Mouse (Mus musculus) myocyte (in vitro differentiated cells): ENCODE data around the gene Dab2. TPM values are rescaled to one million over a fixed set of nuclear protein-coding genes. Genes with fewer than 3 reads are reported as not detected.

Source experiments
- H3K27me3 ChIP-seq: one replicate; pipeline ENCODE4 v1.6.1; 2011; ENCODE audit not compliant: control insufficient read depth, insufficient read depth, insufficient read length
- H3K36me3 ChIP-seq: one replicate; pipeline ENCODE4 v1.6.1; 2011; ENCODE audit not compliant: control insufficient read depth, insufficient read depth
- H3K4me2 ChIP-seq: one replicate; pipeline ENCODE4 v1.6.1; 2011; ENCODE audit warnings: low read depth, control low read depth
- H3K4me3 ChIP-seq: one replicate; pipeline ENCODE4 v1.5.1; 2011; ENCODE audit warnings: mild to moderate bottlenecking, control low read depth, moderate library complexity
- H3K79me2 ChIP-seq: one replicate; pipeline ENCODE4 v1.6.1; 2011; ENCODE audit not compliant: control insufficient read depth, insufficient read depth
- H3ac ChIP-seq: one replicate; pipeline ENCODE4 v1.6.1; 2011; ENCODE audit not compliant: control insufficient read depth, insufficient read length
- CEBPB ChIP-seq: IDR thresholded peaks from 2 replicates; pipeline ENCODE4 v1.6.1; 2011; ENCODE audit warnings: mild to moderate bottlenecking, moderate library complexity; ENCODE audit not compliant: poor library complexity, insufficient read depth, severe bottlenecking
- E2F4 ChIP-seq: IDR thresholded peaks from one replicate; pipeline ENCODE4 v1.6.1; 2011; ENCODE audit warnings: mild to moderate bottlenecking, control low read depth, moderate library complexity; ENCODE audit not compliant: insufficient read depth
- MAX ChIP-seq: IDR thresholded peaks from one replicate; pipeline ENCODE4 v1.6.1; 2011; ENCODE audit warnings: low read depth, mild to moderate bottlenecking, control low read depth
- MYOD1 ChIP-seq, 3 experiments: IDR thresholded peaks; one replicate each; pipeline ENCODE4 v1.6.1; 2011; ENCODE audit warnings: control low read depth in 2 of 3, low read depth in 2 of 3, mild to moderate bottlenecking in 2 of 3, moderate library complexity in 1 of 3; ENCODE audit not compliant: insufficient read length in 2 of 3, control insufficient read depth in 1 of 3
- MYOG ChIP-seq, 3 experiments: IDR thresholded peaks; one replicate each; pipeline ENCODE4 v1.6.1; 2011; ENCODE audit warnings: control low read depth in 2 of 3, low read depth in 2 of 3, mild to moderate bottlenecking in 2 of 3; ENCODE audit not compliant: insufficient read length in 2 of 3, control insufficient read depth in 1 of 3, insufficient read depth in 1 of 3
- POLR2A ChIP-seq: IDR thresholded peaks from one replicate; pipeline ENCODE4 v1.6.1; 2011; ENCODE audit warnings: low read depth, mild to moderate bottlenecking, control low read depth, moderate library complexity; ENCODE audit not compliant: insufficient read length
- POLR2AphosphoS2 ChIP-seq: IDR thresholded peaks from one replicate; pipeline ENCODE4 v1.6.1; 2011; ENCODE audit warnings: low read depth, control low read depth; ENCODE audit not compliant: insufficient read length
- REST ChIP-seq: IDR thresholded peaks from one replicate; pipeline ENCODE4 v1.6.1; 2011; ENCODE audit warnings: mild to moderate bottlenecking, control low read depth, moderate library complexity; ENCODE audit not compliant: insufficient read depth, insufficient read length
- SRF ChIP-seq: IDR thresholded peaks from one replicate; pipeline ENCODE4 v1.6.1; 2011; ENCODE audit warnings: low read depth; ENCODE audit not compliant: control insufficient read depth, insufficient read length
- TCF12 ChIP-seq: IDR thresholded peaks from one replicate; pipeline ENCODE4 v1.6.1; 2011; ENCODE audit warnings: mild to moderate bottlenecking, control low read depth; ENCODE audit not compliant: poor library complexity, insufficient read depth, severe bottlenecking
- TCF3 ChIP-seq: IDR thresholded peaks from one replicate; pipeline ENCODE4 v1.6.1; 2011; ENCODE audit warnings: low read depth, control low read depth; ENCODE audit not compliant: insufficient read length
- USF1 ChIP-seq: IDR thresholded peaks from one replicate; pipeline ENCODE4 v1.6.1; 2011; ENCODE audit warnings: low read depth, mild to moderate bottlenecking, control low read depth, moderate library complexity
- polyA plus RNA-seq: library from polyadenylated mRNA; unstranded; fragments of >200 nt; fragmentation: generic; extraction: Trizol; gene quantifications from one replicate; pipeline ENCODE4 v1.2.1, GENCODE M21; 2012; ENCODE audit warnings: missing spikeins

The Dab2 gene
- polyA plus RNA-seq, 1 experiment: 9.8 TPM

GRCm38 (mm10) chr15:6387729-6388070 lies 88.1 kb downstream of the Dab2 start:
- peak overlapping the region; percentile 74 for H3K4me3 ChIP-seq
- peak overlapping the region; percentile 87 for H3K4me2 ChIP-seq
- no peaks in the 10 kb centered on the region for H3K27me3 ChIP-seq
- no peak for TF ChIP-seq TCF12
- no peak for TF ChIP-seq USF1
- TF ChIP-seq MYOD1 (IDR thresholded peaks at IDR 0.05; ENCODE audit: control insufficient read depth in 1 of 3, insufficient read length in 2 of 3, low read depth in 2 of 3): no peak
- no peak for TF ChIP-seq E2F4
- TF ChIP-seq SRF: no peak
- no peak for TF ChIP-seq CEBPB
- TF ChIP-seq TCF3: no peak
- TF ChIP-seq REST: no peak
- no peak for TF ChIP-seq MYOG (IDR thresholded peaks at IDR 0.05; ENCODE audit: control insufficient read depth in 1 of 3, insufficient read depth in 1 of 3, insufficient read length in 2 of 3, low read depth in 2 of 3)
- no peak for TF ChIP-seq POLR2A
- TF ChIP-seq POLR2AphosphoS2: no peak
- TF ChIP-seq MAX: no peak
- peaks cover 29% of the 10 kb centered on the region for H3K79me2 ChIP-seq
- H3K36me3 ChIP-seq: no peaks in the 10 kb centered on the region
- peak overlapping the region; percentile 7 for H3ac ChIP-seq

- Histone ChIP-seq H3K79me2 (peaks cover 29% of the 10 kb centered on the region), H3K36me3 (no peaks in the 10 kb centered on the region), H3K27me3 (no peaks in the 10 kb centered on the region), H3ac (no peak overlapping the region), H3K4me2 (peak overlapping the region; percentile 87), H3K4me3 (peak overlapping the region; percentile 74)
- TF ChIP-seq E2F4: no peak
- no peak for TF ChIP-seq POLR2AphosphoS2
- TF ChIP-seq CEBPB: no peak
- TF ChIP-seq TCF12: no peak
- no peak for TF ChIP-seq MAX
- TF ChIP-seq MYOD1 (IDR thresholded peaks at IDR 0.05; ENCODE audit: control insufficient read depth in 1 of 3, insufficient read length in 2 of 3, low read depth in 2 of 3): no peak
- no peak for TF ChIP-seq USF1
- no peak for TF ChIP-seq TCF3
Measured at GRCm38 (mm10) chr15:6388146-6388545, 88.6 kb downstream of the Dab2 start.

- Histone ChIP-seq H3K79me2 (peaks cover 29% of the 10 kb centered on the region), H3K4me2 (peak overlapping the region; percentile 87), H3K4me3 (peak overlapping the region; percentile 74), H3ac (no peak overlapping the region), H3K36me3 (peaks cover 2% of the 10 kb centered on the region), H3K27me3 (no peaks in the 10 kb centered on the region)
- no peak for TF ChIP-seq POLR2AphosphoS2
- no peak for TF ChIP-seq MYOG (IDR thresholded peaks at IDR 0.05; ENCODE audit: control insufficient read depth in 1 of 3, insufficient read depth in 1 of 3, insufficient read length in 2 of 3, low read depth in 2 of 3)
- no peak for TF ChIP-seq TCF3
- no peak for TF ChIP-seq TCF12
- TF ChIP-seq REST: no peak
- TF ChIP-seq CEBPB: no peak
- TF ChIP-seq POLR2A: no peak
- no peak for TF ChIP-seq E2F4
- no peak for TF ChIP-seq SRF
- no peak for TF ChIP-seq USF1
- TF ChIP-seq MYOD1 (IDR thresholded peaks at IDR 0.05; ENCODE audit: control insufficient read depth in 1 of 3, insufficient read length in 2 of 3, low read depth in 2 of 3): no peak
- TF ChIP-seq MAX: no peak
Measured at GRCm38 (mm10) chr15:6388631-6389030, 89.0 kb downstream of the Dab2 start.

- no peak overlapping the region for H3K4me3 ChIP-seq
- H3K27me3 ChIP-seq: no peaks in the 10 kb centered on the region
- H3ac ChIP-seq: no peak overlapping the region
- H3K36me3 ChIP-seq: peaks cover 11% of the 10 kb centered on the region
- peaks cover 29% of the 10 kb centered on the region for H3K79me2 ChIP-seq
- TF ChIP-seq E2F4: no peak
- TF ChIP-seq REST: no peak
- H3K4me2 ChIP-seq: peak overlapping the region; percentile 5
Measured at GRCm38 (mm10) chr15:6390106-6390505, 90.5 kb downstream of the Dab2 start.

- H3K4me2 ChIP-seq: peak overlapping the region; percentile 5
Measured at GRCm38 (mm10) chr15:6390657-6391056, 91.1 kb downstream of the Dab2 start.

More at GRCm38 (mm10) chr15:6390657-6391056, 91.1 kb downstream of the Dab2 start:
- Histone ChIP-seq H3K79me2 (peaks cover 29% of the 10 kb centered on the region), H3K27me3 (no peaks in the 10 kb centered on the region), H3K36me3 (peaks cover 11% of the 10 kb centered on the region), H3K4me3 (no peak overlapping the region), H3ac (no peak overlapping the region)
- TF ChIP-seq POLR2A: no peak
- no peak for TF ChIP-seq MAX
- TF ChIP-seq MYOG (IDR thresholded peaks at IDR 0.05; ENCODE audit: control insufficient read depth in 1 of 3, insufficient read depth in 1 of 3, insufficient read length in 2 of 3, low read depth in 2 of 3): no peak
- no peak for TF ChIP-seq TCF3
- TF ChIP-seq MYOD1 (IDR thresholded peaks at IDR 0.05; ENCODE audit: control insufficient read depth in 1 of 3, insufficient read length in 2 of 3, low read depth in 2 of 3): no peak
- TF ChIP-seq REST: no peak
- no peak for TF ChIP-seq TCF12
- TF ChIP-seq POLR2AphosphoS2: no peak
- no peak for TF ChIP-seq USF1
- no peak for TF ChIP-seq E2F4
- no peak for TF ChIP-seq SRF
- no peak for TF ChIP-seq CEBPB
